Mouse (Mus musculus): ENCODE measurements around the gene B3gat3.
A peak's percentile ranks its signal among the peaks of the same experiment; 100 is the strongest.

The B3gat3 gene

GRCm38 (mm10) chr19:8920073-8920736 lies at the start of gene B3gat3:
TSS of gene B3gat3 (plus strand) at chr19:8920374.
- TF ChIP-seq GATA4 (IDR thresholded peaks at IDR 0.05; ENCODE audit: insufficient replicate concordance, low read length): no peak

GRCm38 (mm10) chr19:8870838-8871237 lies 49.3 kb upstream of the B3gat3 start:
- TF ChIP-seq GATA4 (IDR thresholded peaks at IDR 0.05; ENCODE audit: insufficient replicate concordance, low read length): no peak

- TF ChIP-seq GATA4 (IDR thresholded peaks at IDR 0.05; ENCODE audit: insufficient replicate concordance, low read length): peak; percentile 16; the same call in 1 of the 2 replicates
Observed at GRCm38 (mm10) chr19:8871267-8872186, 48.6 kb upstream of the B3gat3 start, which contains the start of gene Ubxn1. TSS of gene Ubxn1 (plus strand) at chr19:8871496.

GRCm38 (mm10) chr19:8872266-8872840 lies 47.8 kb upstream of the B3gat3 start:
- no peak for TF ChIP-seq GATA4 (IDR thresholded peaks at IDR 0.05; ENCODE audit: insufficient replicate concordance, low read length)

- TF ChIP-seq GATA4 (IDR thresholded peaks at IDR 0.05; ENCODE audit: insufficient replicate concordance, low read length): no peak
Observed at GRCm38 (mm10) chr19:8875031-8875430, 45.1 kb upstream of the B3gat3 start.

- TF ChIP-seq GATA4 (IDR thresholded peaks at IDR 0.05; ENCODE audit: insufficient replicate concordance, low read length): no peak
Observed at GRCm38 (mm10) chr19:8880311-8881033, 39.7 kb upstream of the B3gat3 start, which contains the start of gene Uqcc3. TSS of gene Uqcc3 (minus strand) at chr19:8880923.

GRCm38 (mm10) chr19:8881034-8881392 lies 39.2 kb upstream of the B3gat3 start:
- no peak for TF ChIP-seq GATA4 (IDR thresholded peaks at IDR 0.05; ENCODE audit: insufficient replicate concordance, low read length)

GRCm38 (mm10) chr19:8883616-8884015 lies 36.6 kb upstream of the B3gat3 start, which contains the start of the genes Lbhd1 and Gm49403:
TSS of gene Lbhd1 (plus strand) at chr19:8883732.
TSS of gene Gm49403 (plus strand) at chr19:8883930.
- no peak for TF ChIP-seq GATA4 (IDR thresholded peaks at IDR 0.05; ENCODE audit: insufficient replicate concordance, low read length)

- TF ChIP-seq GATA4 (IDR thresholded peaks at IDR 0.05; ENCODE audit: insufficient replicate concordance, low read length): no peak
Observed at GRCm38 (mm10) chr19:8886916-8887584, 33.1 kb upstream of the B3gat3 start.

GRCm38 (mm10) chr19:8887585-8888463 lies 32.4 kb upstream of the B3gat3 start:
- TF ChIP-seq GATA4 (IDR thresholded peaks at IDR 0.05; ENCODE audit: insufficient replicate concordance, low read length): no peak

- no peak; the same call in 1 of the 2 replicates for TF ChIP-seq GATA4 (IDR thresholded peaks at IDR 0.05; ENCODE audit: insufficient replicate concordance, low read length)
Observed at GRCm38 (mm10) chr19:8888511-8889385, 31.4 kb upstream of the B3gat3 start, which contains the start of the genes 1810009A15Rik and Gm49416. TSS of gene 1810009A15Rik (plus strand) at chr19:8888853. TSS of gene Gm49416 (plus strand) at chr19:8888926.

All from liver, adult (tissue).